Mouse (Mus musculus) MEL (cell line): ENCODE measurements around the gene Hdhd3.

Experiments
- CTCF ChIP-seq, 3 experiments: IDR thresholded peaks in 2 of 3; conservative IDR thresholded peaks in 1 of 3; 2 replicates each; pipeline ENCODE4 v1.5.1; 2011 to 2012; ENCODE audit warnings: low read length in 3 of 3, low read depth in 2 of 3, mild to moderate bottlenecking in 2 of 3, improper control_type of control experiment in 1 of 3, inconsistent platforms in 1 of 3, mixed read lengths in 1 of 3, moderate library complexity in 1 of 3; ENCODE audit not compliant: control insufficient read depth in 1 of 3, insufficient read depth in 1 of 3, poor library complexity in 1 of 3, severe bottlenecking in 1 of 3
- GABPA ChIP-seq: IDR thresholded peaks from 2 replicates; pipeline ENCODE4 v1.6.1; 2012; ENCODE audit warnings: low read depth, mild to moderate bottlenecking, inconsistent platforms, low read length, improper control_type of control experiment, moderate library complexity
- HCFC1 ChIP-seq: IDR thresholded peaks from 2 replicates; pipeline ENCODE4 v1.6.1; 2012; ENCODE audit warnings: low read depth, mild to moderate bottlenecking, inconsistent platforms, low read length, improper control_type of control experiment, moderate library complexity
- MYB ChIP-seq: IDR thresholded peaks from 2 replicates; pipeline ENCODE4 v1.6.1; 2011; ENCODE audit warnings: mild to moderate bottlenecking, low read depth, low read length, improper control_type of control experiment
- POLR2AphosphoS2 ChIP-seq: IDR thresholded peaks from 2 replicates; pipeline ENCODE4 v1.6.1; 2011; ENCODE audit warnings: low read length, improper control_type of control experiment
- RAD21 ChIP-seq: IDR thresholded peaks from 2 replicates; pipeline ENCODE4 v1.6.1; 2011; ENCODE audit warnings: mild to moderate bottlenecking, low read depth, low read length, improper control_type of control experiment
- SMC3 ChIP-seq: IDR thresholded peaks from 2 replicates; pipeline ENCODE4 v1.6.1; 2011; ENCODE audit warnings: low read depth, low read length, improper control_type of control experiment
- UBTF ChIP-seq: IDR thresholded peaks from 2 replicates; pipeline ENCODE4 v1.6.1; 2012; ENCODE audit warnings: low read depth, mild to moderate bottlenecking, inconsistent platforms, low read length, improper control_type of control experiment, moderate library complexity, borderline replicate concordance; ENCODE audit not compliant: insufficient read depth

DNA sequence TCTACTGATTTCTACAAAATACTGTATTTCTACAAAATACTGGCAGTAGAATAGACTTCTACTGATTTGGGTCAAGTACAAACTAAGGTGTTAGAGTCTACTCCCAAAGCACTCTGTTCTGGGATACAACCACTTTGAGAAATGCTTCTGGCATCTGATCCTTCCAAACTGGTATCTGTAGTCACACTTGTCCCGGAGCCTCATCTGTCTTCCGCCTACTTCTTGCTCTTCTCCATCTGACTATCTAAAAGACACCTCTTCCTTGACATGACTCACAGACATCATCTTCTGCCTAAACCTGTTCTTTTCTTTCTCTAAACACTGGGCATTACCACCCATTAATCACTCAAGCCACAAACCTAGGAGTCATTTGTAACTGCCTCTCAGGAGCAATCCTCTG lies 31.2 kb downstream of the Hdhd3 start:
- TF ChIP-seq MYB (no peak), GABPA (no peak), HCFC1 (no peak), POLR2AphosphoS2 (no peak), UBTF (no peak), CTCF (IDR thresholded peaks at IDR 0.05 in 2 of 3, conservative IDR thresholded peaks at IDR 0.05 in 1 of 3; ENCODE audit: control insufficient read depth in 1 of 3, insufficient read depth in 1 of 3, low read depth in 2 of 3, low read length in 3 of 3, poor library complexity in 1 of 3, severe bottlenecking in 1 of 3) (no peak), SMC3 (no peak), RAD21 (no peak)
